Mouse (Mus musculus): Measurements from ENCODE around the gene Ccdc142.

Gene Ccdc142

GRCm38 (mm10) chr6:83142211-83142731 is 40.9 kb downstream of the Ccdc142 start:
- peak in 1 of 2 experiments; percentile 19 for DNase-seq

- DNase-seq = no peak
Observed at GRCm38 (mm10) chr6:83142886-83143285, 41.5 kb downstream of the Ccdc142 start.

- DNase-seq = no peak
Observed at GRCm38 (mm10) chr6:83145209-83145608, 43.8 kb downstream of the Ccdc142 start.

- no peak for DNase-seq
Observed at GRCm38 (mm10) chr6:83145805-83146204, 44.4 kb downstream of the Ccdc142 start.

- no peak for DNase-seq
Observed at GRCm38 (mm10) chr6:83147280-83147679, 45.9 kb downstream of the Ccdc142 start.

GRCm38 (mm10) chr6:83151721-83152120 is 50.3 kb downstream of the Ccdc142 start:
- DNase-seq = no peak

GRCm38 (mm10) chr6:83153038-83153437 is 51.6 kb downstream of the Ccdc142 start:
- DNase-seq = no peak

- DNase-seq = no peak
Observed at GRCm38 (mm10) chr6:83153485-83153884, 52.1 kb downstream of the Ccdc142 start.

- DNase-seq = no peak
Observed at GRCm38 (mm10) chr6:83155552-83156238, 54.3 kb downstream of the Ccdc142 start.

- DNase-seq = peak; percentile 30 to 54
Observed at GRCm38 (mm10) chr6:83156259-83156684, 54.9 kb downstream of the Ccdc142 start, which contains the start of the genes Wdr54 and 1700003E16Rik. TSS of gene Wdr54 (minus strand) at chr6:83156397. TSS of gene 1700003E16Rik (plus strand) at chr6:83156404.

Measured in thymus, postnatal 36 days (tissue).